Mouse (Mus musculus): Measurements from ENCODE around the gene Clstn3. TPM values are rescaled to one million over a fixed set of nuclear protein-coding genes. Genes with fewer than 3 reads are reported as not detected.

Gene Clstn3
- polyA plus RNA-seq, 1 experiment from 2014 or later = 1.2 TPM

- Histone ChIP-seq H3K9ac (ENCODE audit: low read length) (no peak overlapping the region), H3K4me3 (ENCODE audit: low read depth, low read length) (no peak overlapping the region), H3K4me1 (replicated peaks; ENCODE audit: control insufficient read depth, insufficient read depth) (no peaks in the 10 kb centered on the region), H3K9me3 (ENCODE audit: control insufficient read depth, low read length) (no peaks in the 10 kb centered on the region), H3K27me3 (ENCODE audit: control insufficient read depth, insufficient read depth, low read length) (no peaks in the 10 kb centered on the region), H3K4me2 (replicated peaks; ENCODE audit: low read depth) (no peak overlapping the region), H3K27ac (replicated peaks) (no peak overlapping the region), H3K36me3 (ENCODE audit: control insufficient read depth, insufficient read depth, low read length) (no peaks in the 10 kb centered on the region)
- no peak for ATAC-seq (ENCODE audit: low FRiP score, low TSS enrichment)
- WGBS = 62% methylated on average over 4 of the region's 4 CpGs
- no peak for TF ChIP-seq EP300 (optimal IDR thresholded peaks at IDR 0.05)
- no peak for TF ChIP-seq CTCF (IDR thresholded peaks at IDR 0.05; ENCODE audit: low read depth)
- no peak for DNase-seq (ENCODE audit: low spot score)
Measured at GRCm38 (mm10) chr6:124505028-124505427, 40.4 kb upstream of the Clstn3 start.

GRCm38 (mm10) chr6:124502021-124502420, 37.4 kb upstream of the Clstn3 start:
- TF ChIP-seq CTCF (IDR thresholded peaks at IDR 0.05; ENCODE audit: low read depth) = no peak
- no peak for TF ChIP-seq EP300 (optimal IDR thresholded peaks at IDR 0.05)
- DNase-seq (ENCODE audit: low spot score) = no peak
- no peak overlapping the region for H3K9ac ChIP-seq (ENCODE audit: low read length)
- no peak for ATAC-seq (ENCODE audit: low FRiP score, low TSS enrichment)
- H3K27me3 ChIP-seq (ENCODE audit: control insufficient read depth, insufficient read depth, low read length) = no peaks in the 10 kb centered on the region
- no peaks in the 10 kb centered on the region for H3K9me3 ChIP-seq (ENCODE audit: control insufficient read depth, low read length)
- no peaks in the 10 kb centered on the region for H3K4me1 ChIP-seq (replicated peaks; ENCODE audit: control insufficient read depth, insufficient read depth)
- H3K4me3 ChIP-seq (ENCODE audit: low read depth, low read length) = no peak overlapping the region
- WGBS = 91% methylated on average over 5 of the region's 5 CpGs
- H3K4me2 ChIP-seq (replicated peaks; ENCODE audit: low read depth) = no peak overlapping the region
- H3K27ac ChIP-seq (replicated peaks) = no peak overlapping the region
- no peaks in the 10 kb centered on the region for H3K36me3 ChIP-seq (ENCODE audit: control insufficient read depth, insufficient read depth, low read length)

GRCm38 (mm10) chr6:124501473-124501872, 36.9 kb upstream of the Clstn3 start:
- WGBS = 58% methylated on average over 4 of the region's 4 CpGs
- H3K36me3 ChIP-seq (ENCODE audit: control insufficient read depth, insufficient read depth, low read length) = no peaks in the 10 kb centered on the region
- TF ChIP-seq EP300 (optimal IDR thresholded peaks at IDR 0.05) = no peak

GRCm38 (mm10) chr6:124499914-124500566, 35.4 kb upstream of the Clstn3 start:
- DNase-seq (ENCODE audit: low spot score) = no peak
- no peak for TF ChIP-seq CTCF (IDR thresholded peaks at IDR 0.05; ENCODE audit: low read depth)
- TF ChIP-seq EP300 (optimal IDR thresholded peaks at IDR 0.05) = no peak
- H3K27me3 ChIP-seq (ENCODE audit: control insufficient read depth, insufficient read depth, low read length) = no peaks in the 10 kb centered on the region
- H3K4me2 ChIP-seq (replicated peaks; ENCODE audit: low read depth) = no peak overlapping the region
- no peak for ATAC-seq (ENCODE audit: low FRiP score, low TSS enrichment)
- no peaks in the 10 kb centered on the region for H3K9me3 ChIP-seq (ENCODE audit: control insufficient read depth, low read length)
- H3K4me1 ChIP-seq (replicated peaks; ENCODE audit: control insufficient read depth, insufficient read depth) = no peaks in the 10 kb centered on the region
- no peaks in the 10 kb centered on the region for H3K36me3 ChIP-seq (ENCODE audit: control insufficient read depth, insufficient read depth, low read length)
- H3K4me3 ChIP-seq (ENCODE audit: low read depth, low read length) = no peak overlapping the region
- WGBS = 43% methylated on average over 10 of the region's 10 CpGs
- no peak overlapping the region for H3K9ac ChIP-seq (ENCODE audit: low read length)
- no peak overlapping the region for H3K27ac ChIP-seq (replicated peaks)

More at GRCm38 (mm10) chr6:124501473-124501872, 36.9 kb upstream of the Clstn3 start:
- DNase-seq (ENCODE audit: low spot score) = no peak
- no peak overlapping the region for H3K4me2 ChIP-seq (replicated peaks; ENCODE audit: low read depth)
- H3K27ac ChIP-seq (replicated peaks) = no peak overlapping the region
- no peaks in the 10 kb centered on the region for H3K9me3 ChIP-seq (ENCODE audit: control insufficient read depth, low read length)
- no peak for ATAC-seq (ENCODE audit: low FRiP score, low TSS enrichment)
- H3K4me3 ChIP-seq (ENCODE audit: low read depth, low read length) = no peak overlapping the region
- no peak overlapping the region for H3K9ac ChIP-seq (ENCODE audit: low read length)
- no peaks in the 10 kb centered on the region for H3K27me3 ChIP-seq (ENCODE audit: control insufficient read depth, insufficient read depth, low read length)
- no peaks in the 10 kb centered on the region for H3K4me1 ChIP-seq (replicated peaks; ENCODE audit: control insufficient read depth, insufficient read depth)

- ATAC-seq (ENCODE audit: low FRiP score, low TSS enrichment) = no peak
Measured at GRCm38 (mm10) chr6:124496054-124496453, 31.5 kb upstream of the Clstn3 start.

GRCm38 (mm10) chr6:124493886-124494285, 29.3 kb upstream of the Clstn3 start:
- Histone ChIP-seq H3K4me1 (replicated peaks; ENCODE audit: control insufficient read depth, insufficient read depth) (no peaks in the 10 kb centered on the region), H3K4me3 (ENCODE audit: low read depth, low read length) (no peak overlapping the region), H3K9me3 (ENCODE audit: control insufficient read depth, low read length) (no peaks in the 10 kb centered on the region), H3K27me3 (ENCODE audit: control insufficient read depth, insufficient read depth, low read length) (no peaks in the 10 kb centered on the region), H3K4me2 (replicated peaks; ENCODE audit: low read depth) (no peak overlapping the region), H3K27ac (replicated peaks) (peak overlapping the region; percentile 56; the same call in 1 of the 2 replicates), H3K9ac (ENCODE audit: low read length) (no peak overlapping the region), H3K36me3 (ENCODE audit: control insufficient read depth, insufficient read depth, low read length) (no peaks in the 10 kb centered on the region)
- DNase-seq (ENCODE audit: low spot score) (no peak), ATAC-seq (ENCODE audit: low FRiP score, low TSS enrichment) (no peak)
- TF ChIP-seq EP300 (optimal IDR thresholded peaks at IDR 0.05) (no peak), CTCF (IDR thresholded peaks at IDR 0.05; ENCODE audit: low read depth) (no peak)
- WGBS = 68% methylated on average over 5 of the region's 5 CpGs

More at GRCm38 (mm10) chr6:124496054-124496453, 31.5 kb upstream of the Clstn3 start:
- 85% methylated on average over 5 of the region's 5 CpGs for WGBS
- H3K36me3 ChIP-seq (ENCODE audit: control insufficient read depth, insufficient read depth, low read length) = no peaks in the 10 kb centered on the region
- DNase-seq (ENCODE audit: low spot score) = no peak
- TF ChIP-seq EP300 (optimal IDR thresholded peaks at IDR 0.05) (no peak), CTCF (IDR thresholded peaks at IDR 0.05; ENCODE audit: low read depth) (no peak)
- H3K4me3 ChIP-seq (ENCODE audit: low read depth, low read length) = no peak overlapping the region
- H3K4me1 ChIP-seq (replicated peaks; ENCODE audit: control insufficient read depth, insufficient read depth) = no peaks in the 10 kb centered on the region
- H3K27me3 ChIP-seq (ENCODE audit: control insufficient read depth, insufficient read depth, low read length) = no peaks in the 10 kb centered on the region
- no peak overlapping the region for H3K9ac ChIP-seq (ENCODE audit: low read length)
- no peak overlapping the region for H3K4me2 ChIP-seq (replicated peaks; ENCODE audit: low read depth)
- H3K27ac ChIP-seq (replicated peaks) = no peak overlapping the region
- no peaks in the 10 kb centered on the region for H3K9me3 ChIP-seq (ENCODE audit: control insufficient read depth, low read length)

Measured in stomach, postnatal 0 days (tissue).